Mouse (Mus musculus): ENCODE measurements at regions not wholly inside any gene's neighbourhood (a gene's known extent, or its start where the extent isn't known, plus 50 kb on each side); places are given as distances from the start of the nearest gene placed in this dataset.

DNA sequence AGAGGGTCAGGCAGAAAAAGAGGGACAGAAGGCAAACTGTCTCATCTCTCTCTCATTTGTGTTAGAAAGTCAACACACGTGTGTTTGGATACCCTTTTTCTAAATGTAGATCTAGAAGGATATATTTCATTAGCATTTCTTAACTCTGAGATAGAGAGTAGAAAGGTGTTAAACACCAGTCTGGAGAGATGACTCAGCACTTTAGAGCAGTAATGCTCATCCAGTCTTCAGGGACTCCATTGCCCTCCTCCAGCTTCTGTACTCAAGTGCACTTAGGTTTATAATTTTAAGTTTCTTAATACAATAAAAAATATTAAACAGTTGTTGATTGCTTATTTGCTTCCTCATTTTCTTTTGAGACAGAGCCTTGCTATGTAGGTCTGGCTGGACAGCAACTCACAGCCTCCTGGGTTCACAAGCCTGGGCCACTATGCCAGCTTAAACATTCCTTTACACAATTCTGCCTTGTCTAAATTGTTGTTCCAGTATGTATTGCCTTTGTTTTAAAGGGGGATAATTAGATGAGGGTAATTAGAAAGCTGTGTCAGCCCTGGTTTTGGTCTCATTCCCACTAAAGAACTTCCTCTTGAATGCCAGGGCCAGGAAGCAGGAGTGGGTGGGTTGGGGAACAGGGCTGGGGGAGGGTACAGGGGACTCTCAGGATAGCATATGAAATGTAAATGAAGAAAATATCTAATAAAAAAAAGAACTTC lies 222.1 kb downstream of the Nfkbiz start:
- Histone ChIP-seq H3K4me1 (ENCODE audit: control insufficient read depth, insufficient read depth, low read length) (no peaks in the 10 kb centered on the region), H3K27me3 (ENCODE audit: control insufficient read depth, insufficient read depth, low read length) (no peaks in the 10 kb centered on the region), H3K9me3 (ENCODE audit: control insufficient read depth, low read length) (no peaks in the 10 kb centered on the region), H3K9ac (ENCODE audit: low read length) (no peak overlapping the region), H3K4me2 (ENCODE audit: low read depth, severe bottlenecking) (no peak overlapping the region), H3K4me3 (ENCODE audit: low read depth, low read length) (no peak overlapping the region), H3K27ac (replicated peaks; ENCODE audit: low read depth, low read length) (no peak overlapping the region), H3K36me3 (ENCODE audit: control insufficient read depth, insufficient read depth, low read length) (no peaks in the 10 kb centered on the region)
- ATAC-seq (ENCODE audit: insufficient number of reproducible peaks, low FRiP score, low TSS enrichment, low read depth) (no peak), DNase-seq (ENCODE audit: low spot score) (no peak)
- 78% methylated on average over 1 of the region's 1 CpGs for WGBS

DNA sequence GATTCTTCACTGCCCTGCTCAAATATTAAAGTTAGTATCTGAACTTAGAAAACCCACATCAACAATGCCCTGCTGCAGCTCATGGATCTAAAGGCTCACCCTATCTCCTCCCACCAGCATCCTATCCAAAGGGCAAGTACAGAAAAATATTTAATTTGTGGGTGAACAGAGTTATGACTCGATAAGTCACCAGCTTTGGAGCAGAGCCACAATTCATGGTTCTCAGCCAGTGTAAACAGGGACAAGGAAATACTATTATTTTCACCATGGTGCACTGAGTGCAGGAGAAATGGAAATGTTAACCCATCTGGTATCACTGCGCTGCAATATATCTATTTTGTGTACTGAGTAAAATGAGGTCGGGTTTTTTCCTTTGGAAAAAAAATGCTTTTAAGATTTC lies 225.8 kb downstream of the Nfkbiz start:
- no peaks in the 10 kb centered on the region for H3K9me3 ChIP-seq (ENCODE audit: control insufficient read depth, low read length)
- no peak overlapping the region for H3K4me3 ChIP-seq (ENCODE audit: low read depth, low read length)
- no peaks in the 10 kb centered on the region for H3K36me3 ChIP-seq (ENCODE audit: control insufficient read depth, insufficient read depth, low read length)
- no peaks in the 10 kb centered on the region for H3K4me1 ChIP-seq (ENCODE audit: control insufficient read depth, insufficient read depth, low read length)
- WGBS, result 89% methylated on average over 3 of the region's 3 CpGs
- ATAC-seq (ENCODE audit: insufficient number of reproducible peaks, low FRiP score, low TSS enrichment, low read depth), result no peak
- no peak for DNase-seq (ENCODE audit: low spot score)
- H3K9ac ChIP-seq (ENCODE audit: low read length), result no peak overlapping the region
- H3K27ac ChIP-seq (replicated peaks; ENCODE audit: low read depth, low read length), result no peak overlapping the region
- H3K27me3 ChIP-seq (ENCODE audit: control insufficient read depth, insufficient read depth, low read length), result no peaks in the 10 kb centered on the region
- H3K4me2 ChIP-seq (ENCODE audit: low read depth, severe bottlenecking), result no peak overlapping the region

DNA sequence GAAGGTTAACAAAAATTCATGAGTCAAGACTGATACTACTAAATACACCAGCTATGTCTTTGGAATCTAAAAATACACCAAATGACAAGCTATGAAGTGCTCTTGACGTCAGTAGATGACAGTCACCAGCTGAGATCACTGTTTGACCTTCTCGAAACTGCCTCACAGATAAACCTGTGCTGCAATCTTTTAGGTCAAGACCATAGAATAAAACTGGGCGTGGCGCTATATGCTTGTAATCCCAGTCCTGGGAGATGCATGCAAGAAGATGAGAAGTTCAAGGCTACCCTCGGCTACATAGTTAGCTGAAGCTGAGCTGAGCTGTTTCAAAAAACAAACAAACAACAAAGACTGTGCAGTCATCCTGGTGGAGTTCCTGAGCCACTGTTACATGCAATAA lies 226.7 kb downstream of the Nfkbiz start:
- no peaks in the 10 kb centered on the region for H3K27me3 ChIP-seq (ENCODE audit: control insufficient read depth, insufficient read depth, low read length)
- no peak overlapping the region for H3K27ac ChIP-seq (replicated peaks; ENCODE audit: low read depth, low read length)
- no peak overlapping the region for H3K4me3 ChIP-seq (ENCODE audit: low read depth, low read length)
- H3K4me2 ChIP-seq (ENCODE audit: low read depth, severe bottlenecking), result no peak overlapping the region
- H3K36me3 ChIP-seq (ENCODE audit: control insufficient read depth, insufficient read depth, low read length), result no peaks in the 10 kb centered on the region
- WGBS, result 88% methylated on average over 5 of the region's 5 CpGs
- no peak overlapping the region for H3K9ac ChIP-seq (ENCODE audit: low read length)
- no peaks in the 10 kb centered on the region for H3K9me3 ChIP-seq (ENCODE audit: control insufficient read depth, low read length)
- DNase-seq (ENCODE audit: low spot score) (no peak), ATAC-seq (ENCODE audit: insufficient number of reproducible peaks, low FRiP score, low TSS enrichment, low read depth) (no peak)
- H3K4me1 ChIP-seq (ENCODE audit: control insufficient read depth, insufficient read depth, low read length), result no peaks in the 10 kb centered on the region

DNA sequence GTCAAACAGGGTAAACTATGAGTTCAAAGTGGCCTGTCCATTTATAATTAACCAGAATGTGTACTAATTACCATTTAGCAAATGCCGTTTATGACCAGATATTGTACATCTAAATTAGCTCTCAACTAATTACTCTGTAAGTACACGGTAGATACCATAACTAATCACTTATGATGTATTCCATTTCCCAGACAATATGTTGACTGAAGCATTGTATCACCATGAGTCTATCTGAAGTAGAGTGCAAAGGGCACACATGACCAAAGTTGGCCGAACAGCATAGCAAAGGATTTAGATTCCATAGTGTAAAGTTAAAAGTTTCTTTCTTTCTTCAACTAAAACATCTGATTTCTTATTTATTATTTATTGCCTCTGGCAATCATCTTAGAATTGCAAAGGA lies 227.5 kb downstream of the Nfkbiz start:
- ATAC-seq (ENCODE audit: insufficient number of reproducible peaks, low FRiP score, low TSS enrichment, low read depth), result no peak
- WGBS, result 84% methylated on average over 3 of the region's 3 CpGs
- H3K36me3 ChIP-seq (ENCODE audit: control insufficient read depth, insufficient read depth, low read length), result no peaks in the 10 kb centered on the region

DNA sequence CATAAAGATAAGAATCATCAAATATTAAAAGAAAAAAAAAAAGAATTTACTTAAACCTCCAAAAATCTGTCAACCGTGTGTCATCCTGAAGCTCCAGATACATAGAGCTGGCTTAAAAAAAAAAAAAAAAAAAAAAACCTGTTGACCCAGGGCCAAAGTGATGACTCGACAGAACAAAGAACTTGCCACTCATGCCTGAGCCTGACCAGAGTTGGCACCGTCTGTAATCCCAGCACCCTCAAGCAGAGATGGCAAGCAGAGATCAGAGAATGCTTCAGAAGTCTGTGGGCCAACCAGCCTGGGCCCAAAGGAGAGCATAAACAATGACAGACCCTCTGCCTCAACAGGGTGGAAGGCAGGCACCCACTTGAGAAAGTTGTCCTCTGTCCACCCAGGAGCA lies 230.3 kb downstream of the Nfkbiz start:
- DNase-seq (ENCODE audit: low spot score), result no peak
- Histone ChIP-seq H3K36me3 (ENCODE audit: control insufficient read depth, insufficient read depth, low read length) (no peaks in the 10 kb centered on the region), H3K9ac (ENCODE audit: low read length) (no peak overlapping the region), H3K27ac (replicated peaks; ENCODE audit: low read depth, low read length) (no peak overlapping the region), H3K4me3 (ENCODE audit: low read depth, low read length) (no peak overlapping the region), H3K27me3 (ENCODE audit: control insufficient read depth, insufficient read depth, low read length) (no peaks in the 10 kb centered on the region), H3K4me1 (ENCODE audit: control insufficient read depth, insufficient read depth, low read length) (no peaks in the 10 kb centered on the region), H3K4me2 (ENCODE audit: low read depth, severe bottlenecking) (no peak overlapping the region), H3K9me3 (ENCODE audit: control insufficient read depth, low read length) (no peaks in the 10 kb centered on the region)
- WGBS, result 92% methylated on average over 3 of the region's 3 CpGs
- ATAC-seq (ENCODE audit: insufficient number of reproducible peaks, low FRiP score, low TSS enrichment, low read depth), result no peak

More for the DNA sequence above, 227.5 kb downstream of the Nfkbiz start:
- Histone ChIP-seq H3K9ac (ENCODE audit: low read length) (no peak overlapping the region), H3K4me2 (ENCODE audit: low read depth, severe bottlenecking) (no peak overlapping the region), H3K4me1 (ENCODE audit: control insufficient read depth, insufficient read depth, low read length) (no peaks in the 10 kb centered on the region), H3K27me3 (ENCODE audit: control insufficient read depth, insufficient read depth, low read length) (no peaks in the 10 kb centered on the region), H3K9me3 (ENCODE audit: control insufficient read depth, low read length) (no peaks in the 10 kb centered on the region), H3K4me3 (ENCODE audit: low read depth, low read length) (no peak overlapping the region), H3K27ac (replicated peaks; ENCODE audit: low read depth, low read length) (no peak overlapping the region)
- DNase-seq (ENCODE audit: low spot score), result no peak

DNA sequence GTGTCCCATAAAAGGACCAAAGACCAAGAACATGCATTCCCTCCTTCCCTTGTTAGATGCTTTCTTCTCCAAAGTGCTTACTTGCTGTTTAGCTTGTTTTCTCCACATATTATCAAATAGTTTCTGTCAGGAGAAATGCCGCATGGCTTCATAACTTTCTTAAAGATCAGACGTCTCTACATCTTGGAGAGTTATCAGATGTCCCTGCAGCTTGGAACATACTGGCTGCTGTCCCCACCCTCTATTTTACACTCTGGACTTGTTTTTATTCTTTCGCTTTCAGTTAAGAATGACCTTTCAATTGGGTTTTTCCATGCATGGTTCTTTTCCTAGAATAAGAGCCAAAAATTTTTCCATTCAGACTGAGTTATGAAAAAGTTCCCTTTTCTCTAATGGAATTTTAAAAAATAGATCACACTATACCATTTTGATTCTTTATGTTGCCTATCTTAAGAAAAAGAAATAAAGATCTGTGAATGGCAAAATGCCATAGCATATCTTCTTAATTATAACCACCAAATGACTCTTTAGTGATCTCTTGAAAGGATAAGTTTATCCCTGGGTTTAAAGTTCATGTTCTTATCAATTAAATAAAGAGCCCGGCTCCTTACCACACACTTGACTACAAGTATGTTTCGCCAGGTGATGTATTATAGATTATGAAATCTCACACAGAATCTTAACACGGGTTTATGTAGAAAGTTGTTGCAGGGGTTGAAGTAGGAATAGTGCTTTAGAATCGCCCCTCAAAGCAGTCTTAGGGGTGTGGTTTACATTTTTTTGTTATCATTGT lies 232.1 kb downstream of the Nfkbiz start:
- 86% methylated on average over 7 of the region's 7 CpGs for WGBS
- H3K4me1 ChIP-seq (ENCODE audit: control insufficient read depth, insufficient read depth, low read length), result no peaks in the 10 kb centered on the region
- ATAC-seq (ENCODE audit: insufficient number of reproducible peaks, low FRiP score, low TSS enrichment, low read depth), result no peak

DNA sequence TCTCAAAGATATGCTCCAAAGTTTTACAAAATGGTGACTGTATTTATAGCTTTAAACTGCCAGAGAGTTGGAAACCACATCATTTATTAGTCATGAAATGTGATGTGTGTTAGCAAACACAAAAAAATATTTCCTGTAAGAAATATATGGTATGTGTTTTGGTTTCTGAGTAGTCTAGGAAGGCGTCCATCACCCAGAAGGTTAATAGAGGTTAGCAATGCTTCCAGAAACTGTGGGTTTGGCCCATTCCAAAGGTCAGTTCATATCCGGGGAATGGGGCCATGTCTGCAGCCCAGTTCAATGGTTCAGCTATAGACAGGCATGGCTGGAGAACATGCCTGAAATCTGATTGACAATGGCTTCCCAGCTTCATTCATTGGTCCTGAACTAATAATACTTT lies 235.1 kb downstream of the Nfkbiz start:
- no peak overlapping the region for H3K4me2 ChIP-seq (ENCODE audit: low read depth, severe bottlenecking)
- no peak for ATAC-seq (ENCODE audit: insufficient number of reproducible peaks, low FRiP score, low TSS enrichment, low read depth)
- H3K27ac ChIP-seq (replicated peaks; ENCODE audit: low read depth, low read length), result no peak overlapping the region
- no peaks in the 10 kb centered on the region for H3K4me1 ChIP-seq (ENCODE audit: control insufficient read depth, insufficient read depth, low read length)
- no peaks in the 10 kb centered on the region for H3K27me3 ChIP-seq (ENCODE audit: control insufficient read depth, insufficient read depth, low read length)
- DNase-seq (ENCODE audit: low spot score), result no peak
- H3K4me3 ChIP-seq (ENCODE audit: low read depth, low read length), result no peak overlapping the region
- no peak overlapping the region for H3K9ac ChIP-seq (ENCODE audit: low read length)
- no peaks in the 10 kb centered on the region for H3K9me3 ChIP-seq (ENCODE audit: control insufficient read depth, low read length)
- no peaks in the 10 kb centered on the region for H3K36me3 ChIP-seq (ENCODE audit: control insufficient read depth, insufficient read depth, low read length)
- WGBS, result 80% methylated on average over 2 of the region's 2 CpGs

More for the DNA sequence above, 232.1 kb downstream of the Nfkbiz start:
- DNase-seq (ENCODE audit: low spot score), result no peak
- Histone ChIP-seq H3K27ac (replicated peaks; ENCODE audit: low read depth, low read length) (no peak overlapping the region), H3K27me3 (ENCODE audit: control insufficient read depth, insufficient read depth, low read length) (no peaks in the 10 kb centered on the region), H3K4me3 (ENCODE audit: low read depth, low read length) (no peak overlapping the region), H3K9me3 (ENCODE audit: control insufficient read depth, low read length) (no peaks in the 10 kb centered on the region), H3K36me3 (ENCODE audit: control insufficient read depth, insufficient read depth, low read length) (no peaks in the 10 kb centered on the region), H3K9ac (ENCODE audit: low read length) (no peak overlapping the region), H3K4me2 (ENCODE audit: low read depth, severe bottlenecking) (no peak overlapping the region)

DNA sequence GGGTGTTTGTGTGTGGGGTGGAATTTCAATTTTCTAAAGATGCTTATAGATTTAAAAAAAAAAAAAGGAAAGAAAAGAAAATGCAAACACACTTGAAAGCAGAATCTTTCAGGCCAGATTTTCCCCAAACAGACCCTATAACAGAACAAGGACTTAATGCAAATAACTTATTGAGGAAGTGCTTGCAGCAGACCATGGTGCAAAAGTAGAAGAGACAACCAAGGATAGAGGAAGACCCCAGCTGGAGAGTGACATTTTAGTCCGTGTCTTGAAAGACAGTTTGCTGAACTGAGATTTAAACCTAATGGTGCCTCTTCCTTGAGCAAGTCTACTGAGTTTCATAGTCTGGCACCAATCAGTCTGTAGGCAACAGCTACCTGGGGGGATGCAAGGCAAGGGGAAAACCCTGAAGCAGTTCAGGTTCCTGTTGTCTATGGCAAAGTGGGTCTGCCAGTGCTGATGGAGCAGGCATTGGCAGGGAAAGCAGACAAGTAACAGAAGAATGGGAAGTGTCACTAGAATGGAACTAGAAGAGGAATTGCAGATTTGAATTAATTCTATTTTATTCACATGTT lies 249.2 kb downstream of the Nfkbiz start:
- WGBS, result 84% methylated on average over 1 of the region's 1 CpGs
- Histone ChIP-seq H3K4me3 (ENCODE audit: low read depth, low read length) (no peak overlapping the region), H3K4me1 (ENCODE audit: control insufficient read depth, insufficient read depth, low read length) (no peaks in the 10 kb centered on the region), H3K9me3 (ENCODE audit: control insufficient read depth, low read length) (no peaks in the 10 kb centered on the region), H3K27ac (replicated peaks; ENCODE audit: low read depth, low read length) (no peak overlapping the region), H3K27me3 (ENCODE audit: control insufficient read depth, insufficient read depth, low read length) (no peaks in the 10 kb centered on the region), H3K36me3 (ENCODE audit: control insufficient read depth, insufficient read depth, low read length) (no peaks in the 10 kb centered on the region), H3K4me2 (ENCODE audit: low read depth, severe bottlenecking) (no peak overlapping the region), H3K9ac (ENCODE audit: low read length) (no peak overlapping the region)
- no peak for ATAC-seq (ENCODE audit: insufficient number of reproducible peaks, low FRiP score, low TSS enrichment, low read depth)
- DNase-seq (ENCODE audit: low spot score), result no peak

All from limb, embryonic 11.5 days (tissue).